Comparison of ENCODE assay signal across 12 mouse cellular contexts in genomic region chr7:117495751-117496150, GRCm38 (mm10).
"Had no signal": no experiment of that assay in that cellular context is flagged by ENCODE, and none has a peak within 500 bp of the region (broad histone marks: within the 10 kb centered on the region; RNA-seq: fewer than 3 reads in every experiment).

No protein-coding gene starts in this region.

- H3K27me3 ChIP-seq: liver, embryonic 15.5 days; midbrain, embryonic 13.5 days; stomach, embryonic 15.5 days had no signal

- H3K27ac ChIP-seq: limb, embryonic 10.5 days; liver, embryonic 15.5 days; midbrain, embryonic 13.5 days; stomach, embryonic 15.5 days had no signal

- DNase-seq: kidney, adult 8-10 months; kidney, postnatal 25 days; lung, adult 2 months; lung, postnatal 36 days; right cerebral cortex, postnatal 14 days; thymus, adult 2 months; thymus, postnatal 25 days had no signal

- H3K4me1 ChIP-seq: liver, embryonic 15.5 days had no signal

- H3K4me3 ChIP-seq: limb, embryonic 10.5 days; liver, embryonic 15.5 days; midbrain, embryonic 13.5 days; stomach, embryonic 15.5 days had no signal

- H3K9me3 ChIP-seq: limb, embryonic 10.5 days; liver, embryonic 15.5 days; midbrain, embryonic 13.5 days; stomach, embryonic 15.5 days had no signal

- H3K9ac ChIP-seq: liver, embryonic 15.5 days; midbrain, embryonic 13.5 days; stomach, embryonic 15.5 days had no signal

- H3K4me2 ChIP-seq: liver, embryonic 11.5 days; liver, embryonic 15.5 days; midbrain, embryonic 13.5 days; stomach, embryonic 15.5 days had no signal

- ATAC-seq: midbrain, embryonic 13.5 days had no signal

- H3K36me3 ChIP-seq: limb, embryonic 10.5 days; liver, embryonic 15.5 days; midbrain, embryonic 13.5 days; stomach, embryonic 15.5 days had no signal
